Mouse (Mus musculus) induced T-regulatory cell, adult 2 months (primary cell): ENCODE data around the gene Hsp90ab1.
A peak's percentile ranks its signal among the peaks of the same experiment; 100 is the strongest.

ENCODE experiments used
- DNase-seq: peaks from one replicate; pipeline ENCODE4 v3.0.0-alpha.2; 2012; ENCODE audit warnings: low read depth

The Hsp90ab1 gene

DNA sequence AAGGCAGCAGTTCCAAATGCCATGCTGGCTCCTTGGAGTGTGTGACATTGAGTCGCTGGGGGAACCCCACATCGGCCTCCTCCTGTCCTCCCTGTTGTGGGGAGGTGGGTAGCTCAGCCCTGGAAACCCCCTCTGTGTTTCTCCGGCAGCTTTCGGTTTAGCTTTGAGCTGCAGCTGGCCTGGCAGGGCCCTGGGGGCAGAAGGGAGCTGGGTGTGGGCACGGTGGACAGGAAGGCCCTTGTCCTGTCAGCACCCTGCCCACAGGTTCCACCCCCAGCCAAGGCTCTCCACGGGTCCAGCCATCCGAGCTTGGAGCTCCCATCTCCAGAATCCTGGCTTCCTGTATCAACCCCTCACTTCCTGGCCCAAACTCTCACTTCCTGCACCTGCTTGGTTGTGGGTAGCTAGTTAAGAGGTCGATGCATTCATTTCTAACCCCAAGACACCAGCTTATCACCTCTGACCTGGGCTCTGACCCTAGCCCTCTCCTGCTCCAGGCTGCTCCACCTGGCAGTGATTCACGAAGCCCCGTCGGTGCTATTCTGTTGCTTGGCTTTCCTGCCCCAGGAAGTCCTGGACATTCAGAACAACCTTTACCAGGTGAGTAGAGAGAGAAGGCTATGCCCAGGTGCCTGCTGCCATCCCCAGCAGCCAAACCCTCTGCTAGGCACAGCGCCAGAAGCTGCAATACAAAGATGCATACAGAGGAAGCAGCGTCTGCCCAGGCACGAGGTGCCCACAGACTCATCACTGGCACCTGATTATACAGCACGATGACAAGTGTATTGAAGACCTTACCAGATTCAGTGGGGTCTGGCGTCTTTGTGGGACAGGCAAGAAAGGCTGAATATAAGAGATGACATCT is 14.8 kb downstream of the Hsp90ab1 start:
- peak; percentile 91 for DNase-seq

DNA sequence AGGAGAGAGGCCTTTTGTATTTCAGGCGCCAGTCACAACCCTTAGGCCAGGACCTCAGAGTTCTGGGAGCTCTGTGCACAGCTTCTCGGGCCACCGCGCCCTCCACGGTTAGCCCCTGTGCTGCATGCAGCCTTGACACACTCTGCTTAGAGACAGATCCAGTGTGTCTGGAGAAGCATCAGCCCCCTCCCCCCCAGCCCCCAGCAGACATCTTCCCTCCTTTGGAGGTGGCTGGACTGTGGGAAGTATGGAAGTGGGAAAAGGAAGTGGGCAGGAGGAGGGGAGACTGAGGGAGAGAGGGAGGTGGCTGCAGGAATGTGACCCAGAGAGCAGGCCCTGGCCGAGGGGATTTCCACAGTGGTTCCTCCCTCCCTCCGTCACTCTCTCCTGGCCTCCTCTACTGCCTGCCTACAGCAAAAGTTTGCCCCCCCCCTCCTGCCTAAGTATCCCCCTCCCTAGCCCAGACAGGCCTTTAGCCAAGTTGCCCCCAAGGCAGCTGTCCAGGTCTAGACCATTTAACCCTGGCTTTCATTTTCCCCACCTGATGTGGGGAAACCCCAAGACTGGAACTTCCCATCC is 15.7 kb downstream of the Hsp90ab1 start:
- peak; percentile 79 for DNase-seq

- DNase-seq = peak; percentile 67
Measured at GRCm38 (mm10) chr17:45556514-45557245, 16.4 kb downstream of the Hsp90ab1 start.

GRCm38 (mm10) chr17:45556107-45556489 is 17.0 kb downstream of the Hsp90ab1 start:
- DNase-seq = no peak

DNA sequence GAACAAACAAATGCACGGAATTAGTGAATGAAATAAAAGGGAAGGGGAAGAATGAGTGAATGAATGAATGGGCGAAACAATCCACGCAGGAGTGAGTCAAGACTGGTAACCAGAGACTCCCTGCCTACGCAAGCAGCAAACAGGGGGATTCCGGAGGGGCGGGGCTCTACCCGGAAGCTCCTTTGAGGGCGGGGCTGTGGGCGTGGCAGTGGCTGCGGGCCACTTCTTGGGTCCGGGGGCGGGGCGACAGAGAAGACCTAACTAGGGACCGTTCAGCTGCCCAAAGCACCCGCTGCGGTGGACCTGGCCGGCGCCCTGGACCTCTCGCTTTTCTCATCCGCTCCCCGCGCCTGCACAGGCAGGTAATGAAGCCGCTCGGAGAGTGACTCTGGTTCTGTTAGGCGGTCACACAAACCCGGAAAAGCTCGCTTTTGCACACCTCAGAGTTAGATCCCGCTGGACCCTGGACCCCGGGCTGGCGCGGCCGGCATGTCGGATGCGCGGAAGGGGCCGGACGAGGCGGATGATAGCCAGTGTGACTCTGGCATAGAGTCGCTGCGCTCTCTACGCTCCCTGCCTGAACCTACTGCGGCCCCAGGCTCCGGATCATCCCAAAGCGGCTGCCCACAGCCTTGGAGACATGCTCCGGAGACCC is 17.5 kb downstream of the Hsp90ab1 start, which contains the start of gene Nfkbie:
Nfkbie (plus strand) TSS at position 252 of the 655 bp plus-strand sequence.
- DNase-seq = peak; percentile 99

DNA sequence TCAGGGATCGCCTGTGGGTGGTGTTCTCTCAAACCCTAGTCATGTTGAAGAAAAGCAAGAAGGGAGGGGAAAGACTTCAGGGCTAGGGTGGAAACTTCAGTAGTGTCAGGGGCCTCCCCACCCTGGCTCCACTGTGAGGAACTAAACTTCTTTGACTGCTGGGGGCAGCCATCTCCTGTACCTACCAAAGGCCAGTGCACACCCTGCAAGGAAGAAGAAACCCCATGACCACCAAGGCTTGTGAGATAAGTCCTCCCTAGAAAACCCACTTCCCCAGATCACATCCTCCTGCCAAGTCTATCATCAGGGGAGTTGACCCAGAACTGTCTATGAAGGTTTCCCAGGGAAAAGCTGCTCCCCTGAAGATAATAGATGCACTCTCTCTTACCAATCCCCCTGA is 18.7 kb downstream of the Hsp90ab1 start:
- DNase-seq = peak; percentile 68

DNA sequence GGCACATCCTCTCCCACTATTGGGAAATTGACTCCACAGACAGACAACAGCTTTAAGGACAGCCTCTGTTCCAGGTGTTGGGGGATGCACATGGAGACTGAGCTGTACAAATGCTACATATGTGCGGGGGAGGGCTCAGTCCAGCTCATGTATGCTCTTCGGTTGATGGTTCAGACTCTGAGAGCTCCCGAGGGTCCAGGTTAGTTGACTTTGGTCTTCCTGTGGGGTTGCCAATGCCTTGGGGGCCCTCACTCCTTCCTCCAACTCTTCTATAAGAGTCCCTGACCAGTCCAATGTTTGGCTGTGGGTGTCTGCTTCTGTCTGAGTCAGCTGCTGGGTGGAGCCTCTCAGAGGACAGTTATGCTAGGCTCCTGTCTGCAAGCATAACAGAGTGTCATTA is 20.0 kb downstream of the Hsp90ab1 start:
- DNase-seq = no peak

GRCm38 (mm10) chr17:45551816-45552451 is 21.1 kb downstream of the Hsp90ab1 start:
- DNase-seq = peak; percentile 94

- peak; percentile 35 for DNase-seq
Measured at GRCm38 (mm10) chr17:45551249-45551796, 21.7 kb downstream of the Hsp90ab1 start.

DNA sequence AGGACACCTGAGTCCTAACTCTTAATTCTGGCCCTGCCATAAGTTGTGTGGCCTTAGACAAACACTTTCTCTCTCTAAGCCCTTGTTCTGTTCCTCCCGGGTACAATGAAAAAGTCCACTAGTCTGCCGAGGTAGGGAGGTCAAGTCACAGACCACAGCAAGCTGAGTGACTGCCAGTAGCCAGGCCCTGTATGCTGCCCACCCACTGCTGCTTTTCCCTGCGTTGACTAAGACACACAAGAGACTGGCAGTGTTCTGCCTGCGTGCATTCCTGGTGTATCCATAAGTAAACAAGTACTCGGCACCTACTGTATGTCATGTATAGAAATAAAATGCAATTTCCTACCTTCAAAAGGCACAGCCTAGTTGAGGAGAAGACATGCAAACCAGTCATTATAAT is 22.8 kb downstream of the Hsp90ab1 start:
- DNase-seq = peak; percentile 40

GRCm38 (mm10) chr17:45549617-45550181 is 23.4 kb downstream of the Hsp90ab1 start, which contains the start of gene Tmem151b:
Tmem151b (minus strand) TSS chr17:45549677.
- DNase-seq = peak; percentile 56

DNA sequence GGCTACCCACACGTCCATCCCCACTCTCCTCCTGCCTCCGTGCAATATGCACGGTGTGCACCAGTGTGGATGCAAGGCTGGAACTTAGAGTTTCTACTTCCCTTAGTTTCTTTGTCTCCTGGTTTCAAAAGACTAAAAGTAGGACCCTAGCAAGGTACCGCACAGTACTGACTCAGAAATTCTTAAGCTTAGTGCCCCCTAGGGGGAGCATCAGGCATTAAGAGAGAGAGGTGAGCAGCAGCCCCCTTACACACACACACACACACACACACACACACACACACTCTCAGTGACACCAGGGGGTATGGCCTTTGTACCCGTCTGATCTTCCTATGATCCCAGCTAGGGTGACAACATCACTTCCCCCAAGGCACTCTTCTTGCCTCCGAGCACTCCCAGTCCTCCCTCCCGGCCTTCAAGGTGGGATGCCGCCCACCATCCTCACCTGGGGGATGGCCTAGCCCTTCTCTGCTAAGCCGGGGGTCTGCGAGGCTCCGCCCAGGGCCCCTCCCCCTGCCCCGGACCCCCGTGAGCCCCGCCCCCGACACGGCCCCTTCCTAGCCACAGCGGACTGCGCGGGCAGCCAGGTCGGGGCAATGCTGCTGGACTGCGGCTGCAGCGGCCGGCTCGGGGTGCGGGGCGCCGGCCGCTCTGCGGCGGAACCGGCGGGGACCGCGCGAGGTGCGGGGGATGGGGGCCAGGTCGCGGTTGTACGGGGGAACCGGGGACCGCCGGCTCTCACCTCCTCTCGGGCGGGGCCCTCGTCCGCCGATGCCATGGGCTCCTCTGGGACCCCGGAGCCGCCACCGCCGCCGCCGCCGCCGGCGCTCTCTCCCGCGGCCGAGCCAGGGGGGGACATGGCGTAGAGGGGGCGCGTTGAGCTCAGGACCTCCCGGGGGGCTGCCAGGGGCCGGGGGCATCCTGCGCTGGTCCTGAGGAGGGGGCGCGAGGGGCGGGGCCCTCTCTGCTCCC is 24.2 kb downstream of the Hsp90ab1 start:
- DNase-seq = peak; percentile 57

- peak; percentile 39 for DNase-seq
Measured at GRCm38 (mm10) chr17:45547461-45548190, 25.4 kb downstream of the Hsp90ab1 start.

GRCm38 (mm10) chr17:45546941-45547340 is 26.1 kb downstream of the Hsp90ab1 start:
- no peak for DNase-seq

DNA sequence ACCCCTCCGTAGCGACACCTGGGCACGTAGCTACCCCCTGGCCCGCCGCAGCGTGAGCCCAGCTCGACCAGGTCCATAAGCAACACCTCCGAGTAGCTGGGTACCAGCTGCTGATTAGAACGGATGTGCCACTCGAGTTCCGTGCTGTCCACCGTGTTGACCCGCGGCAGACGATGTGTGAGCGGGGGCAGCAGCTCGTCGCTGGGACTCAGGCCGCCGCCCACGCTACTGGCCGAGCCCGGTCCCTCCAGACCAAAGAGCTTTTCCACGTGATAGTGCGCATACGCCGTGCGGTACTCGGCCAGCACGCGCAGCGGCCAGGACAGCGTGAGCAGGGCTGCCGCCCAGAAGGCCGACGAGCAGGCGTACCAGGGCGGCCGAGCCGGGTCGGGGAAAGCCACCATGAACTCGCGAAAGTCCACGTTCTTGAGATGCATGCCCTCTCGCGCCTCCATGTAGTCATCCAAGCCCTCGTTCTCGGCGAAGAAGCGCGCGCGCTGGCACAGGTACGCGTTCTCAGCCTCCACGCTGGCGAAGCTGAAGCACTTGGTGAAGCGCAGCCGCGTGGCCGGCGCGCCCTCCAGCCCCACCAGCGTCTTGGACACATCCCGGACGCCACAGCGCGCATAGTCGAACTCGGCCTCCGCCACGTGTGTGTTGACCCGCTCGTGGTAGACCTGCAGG is 27.7 kb downstream of the Hsp90ab1 start:
- DNase-seq = no peak

DNA sequence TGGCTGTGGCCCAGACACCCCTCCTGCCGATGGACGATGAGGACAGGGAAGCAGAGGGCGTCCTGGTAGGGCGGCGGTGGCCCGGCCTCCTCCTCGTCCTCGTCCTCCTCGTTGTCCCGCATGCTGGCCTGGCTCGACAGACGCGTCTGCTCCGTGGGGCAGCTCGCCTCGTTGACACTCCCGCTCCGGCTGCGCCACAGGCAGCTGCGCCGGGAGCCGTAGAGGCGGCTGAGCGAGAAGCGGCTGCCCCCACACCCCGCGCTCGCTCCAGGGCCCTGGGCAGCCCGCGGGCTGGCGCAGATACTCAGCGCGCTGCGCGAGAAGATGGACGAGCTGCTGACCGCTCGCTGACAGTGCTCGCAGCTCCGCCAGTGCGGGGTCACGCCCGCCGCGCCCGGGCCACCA is 28.2 kb downstream of the Hsp90ab1 start:
- DNase-seq = no peak

DNA sequence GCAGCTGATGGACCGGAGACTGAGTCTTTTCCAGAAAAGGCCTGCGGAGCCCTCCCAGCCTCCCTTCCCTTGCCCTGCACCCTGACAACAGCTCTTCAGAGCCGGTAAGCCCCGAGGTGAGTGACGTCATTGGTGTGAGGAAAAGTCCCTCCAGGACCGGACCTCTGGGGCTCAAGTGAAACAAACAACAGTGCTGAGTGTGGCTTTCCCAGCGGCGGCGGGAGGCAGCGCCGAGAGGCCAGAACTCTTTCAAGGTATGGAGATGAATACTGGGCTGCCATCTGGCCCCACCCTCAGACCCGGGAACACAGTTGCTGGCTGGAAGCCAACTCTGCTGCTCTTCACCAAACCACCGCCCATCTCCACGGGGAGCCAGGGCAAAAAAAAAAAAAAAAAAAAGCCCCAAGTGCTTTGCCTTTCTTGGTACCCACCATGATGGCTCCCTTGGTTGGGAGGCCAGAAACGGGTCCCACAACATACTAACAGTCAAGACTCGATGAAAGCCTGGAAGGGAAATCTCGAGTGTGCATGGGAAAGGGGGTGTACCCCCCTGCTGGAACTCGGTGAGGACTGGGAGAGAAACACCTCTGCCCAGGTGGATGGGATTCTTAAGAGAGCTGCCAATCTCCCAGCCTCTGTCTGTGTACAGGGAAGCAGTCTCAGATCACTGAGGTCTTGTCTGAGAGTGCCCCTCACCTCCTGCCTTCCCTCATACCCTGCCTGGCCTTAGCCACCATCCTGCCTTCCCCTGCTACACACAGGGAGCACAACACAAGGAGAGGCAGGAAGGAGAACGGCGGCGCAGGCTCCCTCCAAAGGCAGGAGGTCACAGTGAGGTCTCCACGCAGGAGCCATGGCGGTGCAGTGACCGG is 28.8 kb downstream of the Hsp90ab1 start:
- peak; percentile 26 for DNase-seq
